Mouse (Mus musculus) midbrain, embryonic 11.5 days (tissue): Measurements from ENCODE around the gene Inmt. TPM values are rescaled to one million over a fixed set of nuclear protein-coding genes. Genes with fewer than 3 reads are reported as not detected.

Experiments
- ATAC-seq: fragments of 200-750 bp; cut with Nextera tagmentation; 2 replicates; pipeline ENCODE4 v1.8.0; 2017; ENCODE audit warnings: moderate TSS enrichment, moderate library complexity; ENCODE audit not compliant: low FRiP score
- DNase-seq: peaks from one replicate; pipeline ENCODE4 v3.0.0; 2015; ENCODE audit warnings: low spot score; ENCODE audit errors: missing footprints
- H3K27ac ChIP-seq: fragments of 300-500 bp; sonication (generic); 2 replicates; pipeline ENCODE4 v1.5.1; 2014; ENCODE audit warnings: low read depth, low read length
- H3K27me3 ChIP-seq: fragments of 300-500 bp; sonication (generic); 2 replicates; pipeline ENCODE4 v1.6.1; 2014; ENCODE audit warnings: mild to moderate bottlenecking, low read length, moderate library complexity, mixed read lengths; ENCODE audit not compliant: control insufficient read depth, insufficient read depth
- H3K36me3 ChIP-seq: fragments of 300-500 bp; sonication (generic); 2 replicates; pipeline ENCODE4 v1.6.1; 2014; ENCODE audit warnings: mild to moderate bottlenecking, low read length, moderate library complexity, mixed read lengths; ENCODE audit not compliant: control insufficient read depth, insufficient read depth
- H3K4me1 ChIP-seq: fragments of 300-500 bp; sonication (generic); 2 replicates; pipeline ENCODE4 v1.6.1; 2014; ENCODE audit warnings: low read length; ENCODE audit not compliant: control insufficient read depth, insufficient read depth
- H3K4me2 ChIP-seq: fragments of 300-500 bp; sonication (generic); 2 replicates; pipeline ENCODE4 v1.6.1; 2014; ENCODE audit warnings: mild to moderate bottlenecking, moderate library complexity
- H3K4me3 ChIP-seq: fragments of 300-500 bp; sonication (generic); 2 replicates; pipeline ENCODE4 v1.5.1; 2014; ENCODE audit warnings: low read depth, low read length
- H3K9ac ChIP-seq: fragments of 300-500 bp; sonication (generic); 2 replicates; pipeline ENCODE4 v1.6.1; 2014; ENCODE audit warnings: low read length
- H3K9me3 ChIP-seq: fragments of 300-500 bp; sonication (generic); 2 replicates; pipeline ENCODE4 v1.6.1; 2016; ENCODE audit warnings: low read length; ENCODE audit not compliant: control insufficient read depth
- WGBS: fragments of 180-500 bp; shearing (Covaris S2); extraction: QIAGEN DNeasy Blood & Tissue Kit; methylation state at CpG from one replicate; pipeline ENCODE4 v1.1.7; 2014; 5-methylcytosine and 5-hydroxymethylcytosine counted together
- polyA plus RNA-seq: library from polyadenylated mRNA; unstranded; fragments of >200 nt; fragmentation: Nextera tagmentation; extraction: Ambion mirVana; gene quantifications from 2 replicates; pipeline ENCODE4 v1.2.1, GENCODE M21; 2014

Inmt gene
- 0.16 and 0.40 TPM in 2 replicates for polyA plus RNA-seq

GRCm38 (mm10) chr6:55174741-55175181 lies at the start of gene Inmt:
Gene Inmt, minus strand, starts transcription at chr6:55175043.
- H3K9me3 ChIP-seq, result no peaks in the 10 kb centered on the region
- DNase-seq, result peak; percentile 77
- H3K4me1 ChIP-seq, result peaks cover 10% of the 10 kb centered on the region
- WGBS, result 79% methylated on average over 1 of the region's 1 CpGs
- H3K36me3 ChIP-seq, result no peaks in the 10 kb centered on the region
- H3K9ac ChIP-seq, result no peak within 1 kb of the TSS
- no peak within 1 kb of the TSS for H3K27ac ChIP-seq
- no peak within 1 kb of the TSS for H3K4me2 ChIP-seq
- no peak within 1 kb of the TSS for H3K4me3 ChIP-seq
- no peaks in the 10 kb centered on the region for H3K27me3 ChIP-seq
- ATAC-seq, result no peak

GRCm38 (mm10) chr6:55223986-55224385 lies 49.1 kb upstream of the Inmt start:
- Histone ChIP-seq H3K4me3 (no peak overlapping the region), H3K4me1 (no peaks in the 10 kb centered on the region), H3K27me3 (no peaks in the 10 kb centered on the region), H3K9me3 (no peaks in the 10 kb centered on the region), H3K4me2 (no peak overlapping the region), H3K9ac (no peak overlapping the region), H3K36me3 (peaks cover 7% of the 10 kb centered on the region; the same call in 1 of the 2 replicates), H3K27ac (no peak overlapping the region)
- no peak for DNase-seq
- 91% methylated on average over 8 of the region's 8 CpGs for WGBS
- ATAC-seq, result no peak

GRCm38 (mm10) chr6:55218232-55218631 lies 43.4 kb upstream of the Inmt start:
- Histone ChIP-seq H3K27ac (no peak overlapping the region), H3K9me3 (no peaks in the 10 kb centered on the region), H3K36me3 (peaks cover 3% of the 10 kb centered on the region), H3K27me3 (no peaks in the 10 kb centered on the region), H3K9ac (no peak overlapping the region), H3K4me2 (no peak overlapping the region), H3K4me1 (no peaks in the 10 kb centered on the region), H3K4me3 (no peak overlapping the region)
- DNase-seq (no peak), ATAC-seq (no peak)
- WGBS, result 91% methylated on average over 9 of the region's 9 CpGs

DNA sequence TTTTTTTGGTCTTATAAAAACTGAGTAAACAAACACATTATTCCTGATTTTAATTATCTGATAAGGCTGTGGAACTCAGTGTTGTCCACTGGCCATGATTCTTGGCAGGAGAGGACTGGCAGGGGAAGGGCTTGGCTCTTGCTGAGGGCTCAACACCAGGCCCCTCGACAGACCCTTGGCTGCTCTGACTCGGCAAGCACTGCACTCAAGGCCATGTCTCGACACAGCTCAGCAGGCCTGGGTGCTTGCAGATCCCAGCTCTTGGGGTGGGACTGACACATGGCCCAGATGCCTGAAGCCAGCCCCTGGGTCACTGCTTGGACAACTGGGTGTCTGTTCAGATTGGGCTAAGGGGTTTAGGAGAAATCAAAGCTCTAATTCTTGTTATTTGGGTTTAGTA lies 39.7 kb upstream of the Inmt start:
- Histone ChIP-seq H3K27ac (no peak overlapping the region), H3K9me3 (no peaks in the 10 kb centered on the region), H3K36me3 (peaks cover 7% of the 10 kb centered on the region), H3K4me1 (no peaks in the 10 kb centered on the region), H3K9ac (no peak overlapping the region), H3K4me3 (no peak overlapping the region), H3K4me2 (no peak overlapping the region), H3K27me3 (no peaks in the 10 kb centered on the region)
- 78% methylated on average over 3 of the region's 3 CpGs for WGBS
- DNase-seq (no peak), ATAC-seq (no peak)

- H3K9ac ChIP-seq, result no peak overlapping the region
- no peak overlapping the region for H3K4me3 ChIP-seq
- ATAC-seq (no peak), DNase-seq (no peak)
- no peaks in the 10 kb centered on the region for H3K27me3 ChIP-seq
- H3K36me3 ChIP-seq, result peaks cover 4% of the 10 kb centered on the region; the same call in 1 of the 2 replicates
- H3K9me3 ChIP-seq, result no peaks in the 10 kb centered on the region
- no peaks in the 10 kb centered on the region for H3K4me1 ChIP-seq
- no peak overlapping the region for H3K4me2 ChIP-seq
- 78% methylated on average over 15 of the region's 15 CpGs for WGBS
- no peak overlapping the region for H3K27ac ChIP-seq
These were observed 35.9 kb upstream of the Inmt start for GRCm38 (mm10) chr6:55210423-55211365.

GRCm38 (mm10) chr6:55207786-55208185 lies 32.9 kb upstream of the Inmt start:
- ATAC-seq, result no peak
- Histone ChIP-seq H3K4me2 (no peak overlapping the region), H3K9me3 (no peaks in the 10 kb centered on the region), H3K27ac (no peak overlapping the region), H3K4me1 (peaks cover 7% of the 10 kb centered on the region), H3K4me3 (no peak overlapping the region), H3K36me3 (peaks cover 4% of the 10 kb centered on the region; the same call in 1 of the 2 replicates), H3K27me3 (no peaks in the 10 kb centered on the region), H3K9ac (no peak overlapping the region)
- no peak for DNase-seq
- WGBS, result 73% methylated on average over 8 of the region's 8 CpGs

DNA sequence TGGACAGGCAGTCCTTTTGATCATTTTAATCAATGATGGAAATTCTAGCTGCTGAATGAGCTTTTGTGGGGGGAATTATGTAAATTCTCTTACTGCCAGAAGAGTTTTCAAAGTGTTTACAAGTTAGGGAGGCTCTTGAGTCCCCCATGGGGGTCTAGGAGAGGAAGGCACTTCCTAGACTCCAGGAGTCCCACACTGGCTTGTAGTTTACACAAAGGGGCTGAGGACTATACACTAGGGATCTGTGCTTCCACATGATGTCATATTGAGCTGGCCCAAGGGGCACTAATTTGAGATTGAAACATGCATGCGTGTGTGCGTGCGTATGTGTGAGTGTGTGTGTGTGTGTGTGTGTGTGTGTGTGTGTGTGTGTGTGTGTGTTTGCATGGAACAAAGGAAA lies 29.1 kb upstream of the Inmt start:
- peak overlapping the region; percentile 52 for H3K9ac ChIP-seq
- ATAC-seq, result peak; percentile 53
- WGBS, result 73% methylated on average over 3 of the region's 3 CpGs
- peak overlapping the region; percentile 49 for H3K4me2 ChIP-seq
- H3K4me1 ChIP-seq, result peaks cover 8% of the 10 kb centered on the region
- peak overlapping the region; percentile 28 for H3K4me3 ChIP-seq
- H3K27me3 ChIP-seq, result no peaks in the 10 kb centered on the region
- H3K9me3 ChIP-seq, result no peaks in the 10 kb centered on the region
- H3K36me3 ChIP-seq, result no peaks in the 10 kb centered on the region
- H3K27ac ChIP-seq, result peak overlapping the region; percentile 64
- peak; percentile 94 for DNase-seq

DNA sequence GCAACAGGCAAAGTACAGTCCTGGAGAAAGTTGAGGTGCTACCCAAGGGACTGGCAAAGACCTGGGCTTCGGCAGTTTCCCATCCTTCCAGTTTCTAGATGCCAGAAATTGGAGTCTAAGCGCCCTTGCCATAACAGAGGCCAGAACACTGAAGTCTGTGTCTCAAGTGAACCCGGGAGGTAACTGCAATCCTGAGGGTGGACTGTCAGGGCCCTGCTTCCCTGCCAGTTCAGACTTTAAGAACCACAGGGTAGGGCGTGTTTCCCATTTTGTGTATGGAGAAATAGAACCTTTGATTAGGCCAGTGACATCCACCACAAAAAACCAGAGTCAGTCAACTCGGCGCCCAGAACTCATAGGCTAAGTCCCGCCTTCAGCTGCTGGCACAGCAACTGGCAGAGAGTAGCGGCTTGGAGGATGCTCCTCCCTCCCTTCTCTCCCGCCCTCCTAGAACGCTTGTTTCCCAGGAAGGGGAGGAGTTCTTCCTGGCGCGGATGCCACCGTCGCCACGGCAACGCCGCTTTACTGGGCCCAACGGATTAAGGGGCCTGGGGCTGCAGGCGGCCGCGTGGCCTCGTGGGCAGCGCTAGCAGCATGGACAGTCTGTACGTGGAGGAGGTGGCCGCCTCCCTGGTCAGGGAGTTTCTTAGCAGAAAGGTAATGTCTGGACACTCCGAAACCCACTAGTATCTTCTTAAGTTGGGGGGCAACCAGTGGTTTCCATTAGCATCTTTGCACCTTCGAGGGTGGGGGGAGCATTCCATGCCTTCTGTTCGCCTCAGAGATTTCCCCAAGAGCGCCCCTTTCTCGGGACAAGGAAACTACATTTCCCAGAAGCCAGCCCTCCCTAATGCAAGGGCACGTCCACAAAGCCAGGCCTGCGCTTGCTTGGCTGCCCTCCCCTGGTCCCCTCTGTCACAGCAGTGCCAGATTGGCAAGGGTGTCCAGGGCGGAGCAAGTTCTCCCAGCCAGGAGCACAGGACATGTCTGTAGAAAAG lies 28.4 kb upstream of the Inmt start, which contains the start of gene Mindy4:
Gene Mindy4 (plus strand): TSS at position 471 of the 998 bp plus-strand sequence.
- H3K4me3 ChIP-seq, result peak within 1 kb of the TSS; percentile 28
- H3K9me3 ChIP-seq, result no peaks in the 10 kb centered on the region
- peaks cover 8% of the 10 kb centered on the region for H3K4me1 ChIP-seq
- no peaks in the 10 kb centered on the region for H3K27me3 ChIP-seq
- H3K4me2 ChIP-seq, result peak within 1 kb of the TSS; percentile 49
- DNase-seq (peak; percentile 99), ATAC-seq (peak; percentile 98)
- no peaks in the 10 kb centered on the region for H3K36me3 ChIP-seq
- peak within 1 kb of the TSS; percentile 55 for H3K9ac ChIP-seq
- 4% methylated on average over 32 of the region's 33 CpGs for WGBS
- peak within 1 kb of the TSS; percentile 64 for H3K27ac ChIP-seq
